Mouse (Mus musculus): ENCODE results near the gene Tob2. TPM values are rescaled to one million over a fixed set of nuclear protein-coding genes. Genes with fewer than 3 reads are reported as not detected.

The Tob2 gene
- polyA plus RNA-seq, 1 experiment: 31.6 TPM

DNA sequence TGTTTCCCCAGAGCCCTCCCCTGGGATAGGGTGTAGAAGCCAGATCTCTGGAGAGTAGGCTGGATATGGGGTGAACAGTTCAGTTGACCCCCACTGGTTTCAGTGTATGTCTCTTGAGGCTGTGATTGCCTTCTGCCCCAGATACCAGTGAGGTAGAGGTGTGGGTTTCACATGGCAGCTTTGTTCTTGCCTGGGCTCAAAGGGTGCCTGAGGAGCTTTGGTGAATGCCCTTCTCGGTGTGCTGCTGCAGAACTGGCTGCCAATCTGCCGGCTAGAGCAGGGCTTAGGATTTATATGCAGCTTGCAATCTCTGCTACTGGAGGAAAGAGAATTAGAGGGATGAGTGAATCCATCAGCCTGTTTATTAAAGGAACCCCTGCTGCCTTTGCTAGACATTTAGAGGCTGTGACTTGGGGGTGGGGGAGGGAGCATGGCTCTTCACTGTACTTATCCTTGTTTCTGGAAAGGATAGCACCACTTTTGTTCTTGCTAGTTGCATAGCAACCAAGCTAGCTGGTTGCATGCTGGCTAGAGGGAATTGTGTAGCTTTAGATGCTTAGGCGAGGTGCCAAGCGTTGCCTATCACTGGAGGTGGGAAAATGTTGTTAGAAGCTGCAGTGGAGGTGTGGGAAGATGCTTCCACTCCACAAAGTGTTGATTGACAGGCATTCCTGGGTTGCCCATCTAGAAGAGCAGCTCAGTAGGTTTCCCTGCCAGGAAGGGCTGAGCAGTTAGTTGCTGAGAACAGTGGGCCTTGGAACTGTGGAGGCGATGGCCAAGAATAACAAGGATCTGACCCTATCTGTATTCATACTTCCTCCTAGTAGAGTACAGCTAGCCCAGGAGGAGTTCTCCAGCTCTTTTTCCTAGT, 21.2 kb upstream of the Tob2 start:
- peaks cover 45% of the 10 kb centered on the region for H3K4me1 ChIP-seq (ENCODE audit: control insufficient read depth, insufficient read depth, low read length)
- peak; percentile 36 for DNase-seq
- no peak overlapping the region for H3K27ac ChIP-seq (ENCODE audit: insufficient read depth, low read depth, low read length)
- no peaks in the 10 kb centered on the region for H3K27me3 ChIP-seq (replicated peaks; ENCODE audit: control insufficient read depth, insufficient read depth, low read length)
- TF ChIP-seq POLR2A (IDR thresholded peaks at IDR 0.05; ENCODE audit: low read depth, low read length) (no peak), CTCF (conservative IDR thresholded peaks at IDR 0.05; ENCODE audit: insufficient read depth, insufficient read length, low read depth, low read length) (no peak)
- no peaks in the 10 kb centered on the region for H3K36me3 ChIP-seq (ENCODE audit: control insufficient read depth, insufficient read depth, low read length)
- 43% methylated on average over 5 of the region's 5 CpGs for WGBS
- no peak overlapping the region for H3K4me3 ChIP-seq (ENCODE audit: insufficient read depth, low read depth, low read length)

DNA sequence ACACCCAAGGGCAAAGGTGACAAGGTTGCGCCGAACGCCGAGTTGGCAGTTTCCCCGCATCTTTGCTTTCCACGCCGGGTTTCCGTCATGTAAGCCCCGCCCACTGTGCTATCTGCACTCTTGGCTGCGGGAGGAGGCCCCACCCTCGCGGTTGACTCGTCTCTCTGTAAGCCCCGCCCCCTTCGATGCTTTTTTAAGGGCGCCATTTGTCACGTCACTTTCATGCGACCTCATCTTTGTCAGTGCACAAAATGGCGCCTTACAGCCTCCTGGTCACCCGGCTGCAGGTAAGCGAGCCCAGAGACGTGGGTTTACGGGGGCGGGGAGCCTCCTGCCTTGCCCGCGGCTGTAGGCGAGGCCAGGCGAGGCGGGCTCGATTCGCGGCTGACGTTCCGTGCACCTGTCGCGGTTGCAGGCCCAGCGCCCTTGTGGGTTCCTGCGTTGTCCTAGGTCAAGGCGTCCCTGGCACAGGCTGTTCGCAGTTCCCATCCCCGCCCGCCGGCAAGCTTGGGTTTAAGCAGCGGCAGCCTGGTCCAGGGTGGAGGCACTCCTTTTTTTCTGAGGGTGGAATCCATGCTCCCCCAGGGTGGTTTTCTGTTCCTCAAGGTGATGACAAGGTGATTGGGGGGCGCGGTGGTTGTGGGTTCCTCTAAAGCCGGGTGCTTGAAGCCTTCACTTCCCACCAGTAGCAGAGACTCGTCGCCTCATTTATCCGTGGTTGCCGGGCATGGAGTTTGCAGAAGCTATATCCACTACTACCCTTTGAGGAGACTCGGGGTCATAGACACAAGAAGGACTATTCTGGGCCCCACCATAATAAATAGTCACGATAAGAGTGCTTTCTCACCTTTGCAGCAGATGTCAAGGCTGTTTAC, 13.9 kb upstream of the Tob2 start, which contains the start of gene Aco2:
Gene Aco2, plus strand, starts transcription at position 48 of the 875 bp plus-strand sequence.
- TF ChIP-seq CTCF (conservative IDR thresholded peaks at IDR 0.05; ENCODE audit: insufficient read depth, insufficient read length, low read depth, low read length): no peak
- peak; percentile 41 for TF ChIP-seq POLR2A (IDR thresholded peaks at IDR 0.05; ENCODE audit: low read depth, low read length)
- H3K4me3 ChIP-seq (ENCODE audit: insufficient read depth, low read depth, low read length): peak within 1 kb of the TSS; percentile 68
- H3K27me3 ChIP-seq (replicated peaks; ENCODE audit: control insufficient read depth, insufficient read depth, low read length): no peaks in the 10 kb centered on the region
- WGBS: under 1% methylated on average over 53 of the region's 53 CpGs
- H3K36me3 ChIP-seq (ENCODE audit: control insufficient read depth, insufficient read depth, low read length): peaks cover 2% of the 10 kb centered on the region; the same call in 1 of the 2 replicates
- H3K4me1 ChIP-seq (ENCODE audit: control insufficient read depth, insufficient read depth, low read length): peaks cover 9% of the 10 kb centered on the region; the same call in 1 of the 2 replicates
- DNase-seq: peak; percentile 100
- H3K27ac ChIP-seq (ENCODE audit: insufficient read depth, low read depth, low read length): peak within 1 kb of the TSS; percentile 97

DNA sequence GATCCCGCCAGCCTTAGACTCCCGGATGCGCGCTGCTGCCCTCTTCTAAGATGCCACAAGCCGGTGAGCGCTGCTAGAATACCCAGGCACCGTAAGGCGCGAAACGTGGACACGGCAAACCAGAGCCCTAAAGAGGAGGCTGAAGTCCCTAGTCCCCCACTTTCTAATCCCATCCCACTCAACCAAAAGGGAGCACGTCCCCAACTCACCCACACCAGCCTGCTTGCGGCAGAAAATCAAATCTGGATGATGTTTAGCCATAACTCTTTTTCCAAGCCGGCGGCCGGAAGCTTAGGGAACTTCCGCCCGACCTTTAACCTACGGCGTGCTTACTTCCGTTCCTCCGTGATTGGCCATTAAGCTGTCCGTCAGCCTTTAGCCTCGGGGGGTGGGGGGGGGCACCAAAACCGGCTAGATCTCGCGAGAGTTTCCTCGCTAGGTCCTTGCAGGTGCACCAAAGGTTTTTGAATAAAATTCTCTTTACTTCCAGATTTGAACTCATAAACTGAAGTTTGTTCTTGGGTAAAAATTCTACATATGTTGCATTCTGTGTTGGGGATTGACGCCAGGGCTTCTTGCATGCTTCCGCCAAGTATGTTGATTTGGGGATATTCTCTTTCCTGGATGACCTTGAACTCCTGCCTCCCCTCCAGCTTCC, 13.1 kb upstream of the Tob2 start, which contains the start of gene Phf5a:
Gene Phf5a, minus strand, starts transcription at position 308 of the 658 bp plus-strand sequence.
- H3K27ac ChIP-seq (ENCODE audit: insufficient read depth, low read depth, low read length): peak within 1 kb of the TSS; percentile 97
- H3K4me3 ChIP-seq (ENCODE audit: insufficient read depth, low read depth, low read length): peak within 1 kb of the TSS; percentile 68
- no peaks in the 10 kb centered on the region for H3K27me3 ChIP-seq (replicated peaks; ENCODE audit: control insufficient read depth, insufficient read depth, low read length)
- TF ChIP-seq POLR2A (IDR thresholded peaks at IDR 0.05; ENCODE audit: low read depth, low read length) (no peak), CTCF (conservative IDR thresholded peaks at IDR 0.05; ENCODE audit: insufficient read depth, insufficient read length, low read depth, low read length) (no peak)
- peaks cover 9% of the 10 kb centered on the region; the same call in 1 of the 2 replicates for H3K4me1 ChIP-seq (ENCODE audit: control insufficient read depth, insufficient read depth, low read length)
- H3K36me3 ChIP-seq (ENCODE audit: control insufficient read depth, insufficient read depth, low read length): peaks cover 2% of the 10 kb centered on the region; the same call in 1 of the 2 replicates
- DNase-seq: peak; percentile 94
- WGBS: under 1% methylated on average over 30 of the region's 30 CpGs

DNA sequence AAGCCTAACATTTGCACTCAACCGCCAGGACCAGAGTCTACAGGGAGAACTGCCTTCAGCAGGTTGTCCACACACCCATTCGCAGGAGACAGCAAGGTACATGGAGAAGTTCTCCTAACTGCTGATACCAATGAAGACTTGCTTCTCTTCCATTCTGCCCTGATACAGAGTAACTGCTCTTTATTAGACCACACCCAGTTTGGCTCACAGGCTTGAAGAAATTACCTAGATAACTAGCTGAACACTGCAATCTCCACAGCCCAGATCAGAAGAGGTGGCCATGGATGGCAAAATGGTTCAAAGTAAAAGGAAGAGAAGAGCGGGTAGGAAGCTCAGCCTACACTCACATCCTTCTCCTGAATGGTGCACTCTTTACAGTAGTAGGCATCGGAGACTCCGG, 11.4 kb upstream of the Tob2 start:
- no peak for DNase-seq
- H3K27me3 ChIP-seq (replicated peaks; ENCODE audit: control insufficient read depth, insufficient read depth, low read length): no peaks in the 10 kb centered on the region
- H3K4me1 ChIP-seq (ENCODE audit: control insufficient read depth, insufficient read depth, low read length): peaks cover 4% of the 10 kb centered on the region; the same call in 1 of the 2 replicates
- no peak overlapping the region for H3K27ac ChIP-seq (ENCODE audit: insufficient read depth, low read depth, low read length)
- H3K4me3 ChIP-seq (ENCODE audit: insufficient read depth, low read depth, low read length): no peak overlapping the region
- H3K36me3 ChIP-seq (ENCODE audit: control insufficient read depth, insufficient read depth, low read length): peaks cover 2% of the 10 kb centered on the region; the same call in 1 of the 2 replicates
- WGBS: 98% methylated on average over 5 of the region's 5 CpGs
- TF ChIP-seq CTCF (conservative IDR thresholded peaks at IDR 0.05; ENCODE audit: insufficient read depth, insufficient read length, low read depth, low read length) (no peak), POLR2A (IDR thresholded peaks at IDR 0.05; ENCODE audit: low read depth, low read length) (no peak)

DNA sequence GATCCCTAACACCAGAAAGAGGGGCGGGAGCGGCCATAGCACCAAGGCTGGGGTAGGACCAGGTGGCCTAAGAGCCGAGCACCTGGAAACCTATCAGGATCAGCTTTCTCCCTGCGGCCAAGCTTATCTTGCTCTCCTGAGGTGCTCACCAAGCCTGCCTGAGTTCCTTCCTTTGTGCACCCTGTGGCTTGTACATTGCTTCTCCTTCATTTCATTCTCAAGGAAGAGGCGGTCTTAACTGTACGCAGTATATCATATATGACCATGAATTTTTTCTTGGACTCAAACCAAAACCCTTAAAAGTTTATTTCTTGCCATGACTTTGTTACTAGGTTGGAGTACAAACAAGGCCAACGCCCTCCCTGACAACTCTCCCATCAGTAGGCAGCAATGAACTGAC, 5.6 kb upstream of the Tob2 start:
- no peak overlapping the region for H3K4me3 ChIP-seq (ENCODE audit: insufficient read depth, low read depth, low read length)
- H3K27me3 ChIP-seq (replicated peaks; ENCODE audit: control insufficient read depth, insufficient read depth, low read length): no peaks in the 10 kb centered on the region
- no peaks in the 10 kb centered on the region; the same call in 1 of the 2 replicates for H3K36me3 ChIP-seq (ENCODE audit: control insufficient read depth, insufficient read depth, low read length)
- no peak overlapping the region for H3K27ac ChIP-seq (ENCODE audit: insufficient read depth, low read depth, low read length)
- 92% methylated on average over 7 of the region's 7 CpGs for WGBS
- no peak for DNase-seq
- no peaks in the 10 kb centered on the region for H3K4me1 ChIP-seq (ENCODE audit: control insufficient read depth, insufficient read depth, low read length)
- no peak for TF ChIP-seq CTCF (conservative IDR thresholded peaks at IDR 0.05; ENCODE audit: insufficient read depth, insufficient read length, low read depth, low read length)
- TF ChIP-seq POLR2A (IDR thresholded peaks at IDR 0.05; ENCODE audit: low read depth, low read length): no peak

DNA sequence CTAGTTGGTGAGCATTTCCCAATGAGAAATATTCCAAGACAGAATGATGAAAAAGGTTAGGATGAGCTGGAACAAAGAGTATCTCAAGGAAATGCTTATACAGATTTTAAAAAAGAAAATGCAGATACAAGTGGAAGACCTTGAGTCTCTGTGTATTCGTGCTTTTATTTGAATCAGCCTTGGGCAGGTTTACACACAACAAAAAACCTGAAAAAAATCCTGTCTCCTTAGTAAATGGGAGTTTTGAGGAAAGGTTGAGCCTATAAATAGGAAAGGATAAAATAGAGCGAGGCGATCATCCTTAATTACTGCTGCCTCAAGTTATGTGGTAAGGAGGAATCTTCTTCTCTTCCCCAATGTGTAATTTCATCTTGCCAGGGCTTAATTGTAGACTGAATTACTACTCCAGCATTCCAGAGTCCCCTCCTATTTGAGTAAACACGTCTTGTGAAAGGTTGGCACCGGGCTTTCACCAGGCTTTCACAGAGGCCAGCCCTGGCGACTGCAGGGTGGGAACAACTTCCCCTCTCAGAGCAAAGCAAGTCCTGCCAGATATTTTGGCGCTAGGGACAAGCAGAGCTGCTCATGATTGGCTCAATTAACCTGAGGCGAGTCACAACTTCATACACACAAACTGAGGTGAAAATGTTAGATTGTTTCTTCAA, 2.0 kb upstream of the Tob2 start:
- H3K27me3 ChIP-seq (replicated peaks; ENCODE audit: control insufficient read depth, insufficient read depth, low read length): no peaks in the 10 kb centered on the region
- peak overlapping the region; percentile 30; the same call in 1 of the 2 replicates for H3K27ac ChIP-seq (ENCODE audit: insufficient read depth, low read depth, low read length)
- no peak for DNase-seq
- H3K4me3 ChIP-seq (ENCODE audit: insufficient read depth, low read depth, low read length): no peak overlapping the region
- H3K36me3 ChIP-seq (ENCODE audit: control insufficient read depth, insufficient read depth, low read length): no peaks in the 10 kb centered on the region; the same call in 1 of the 2 replicates
- 35% methylated on average over 8 of the region's 8 CpGs for whole genome bisulfite sequencing
- no peak for TF ChIP-seq POLR2A (IDR thresholded peaks at IDR 0.05; ENCODE audit: low read depth, low read length)
- TF ChIP-seq CTCF (conservative IDR thresholded peaks at IDR 0.05; ENCODE audit: insufficient read depth, insufficient read length, low read depth, low read length): no peak
- H3K4me1 ChIP-seq (ENCODE audit: control insufficient read depth, insufficient read depth, low read length): no peaks in the 10 kb centered on the region
